Mouse (Mus musculus) C2C12 (cell line): ENCODE measurements around the gene Pcnx2. TPM values are rescaled to one million over a fixed set of nuclear protein-coding genes. Genes with fewer than 3 reads are reported as not detected.

Experiments used
- H3K27me3 ChIP-seq: one replicate; pipeline ENCODE4 v1.6.1; 2011; ENCODE audit not compliant: control insufficient read depth, insufficient read depth, insufficient read length
- H3K36me3 ChIP-seq: one replicate; pipeline ENCODE4 v1.6.1; 2011; ENCODE audit not compliant: control insufficient read depth, insufficient read depth
- H3K4me3 ChIP-seq: one replicate; pipeline ENCODE4 v1.5.1; 2011; ENCODE audit warnings: mild to moderate bottlenecking, control low read depth; ENCODE audit not compliant: poor library complexity, insufficient read depth, severe bottlenecking
- H3K79me2 ChIP-seq: one replicate; pipeline ENCODE4 v1.6.1; 2011; ENCODE audit not compliant: control insufficient read depth, insufficient read depth
- H3K79me3 ChIP-seq: one replicate; pipeline ENCODE4 v1.6.1; 2011; ENCODE audit warnings: low read depth, control low read depth
- H3ac ChIP-seq: one replicate; pipeline ENCODE3; 2011; ENCODE audit warnings: low read depth; ENCODE audit not compliant: control insufficient read depth, insufficient read length
- CEBPB ChIP-seq: IDR thresholded peaks from one replicate; pipeline ENCODE4 v1.6.1; 2011; ENCODE audit warnings: low read depth, mild to moderate bottlenecking, control low read depth, moderate library complexity
- CTCF ChIP-seq: IDR thresholded peaks from one replicate; pipeline ENCODE4 v1.5.1; 2011; ENCODE audit not compliant: control insufficient read depth, insufficient read depth, insufficient read length
- FOSL1 ChIP-seq: IDR thresholded peaks from one replicate; pipeline ENCODE4 v1.8.0; 2011; ENCODE audit warnings: mild to moderate bottlenecking, low read length; ENCODE audit not compliant: poor library complexity, insufficient read depth, severe bottlenecking
- MAX ChIP-seq: IDR thresholded peaks from one replicate; pipeline ENCODE4 v1.6.1; 2011; ENCODE audit warnings: mild to moderate bottlenecking, control low read depth
- MYOD1 ChIP-seq: IDR thresholded peaks from one replicate; pipeline ENCODE4 v1.6.1; 2011; ENCODE audit warnings: low read depth; ENCODE audit not compliant: control insufficient read depth, insufficient read length
- MYOG ChIP-seq: IDR thresholded peaks from one replicate; pipeline ENCODE4 v1.6.1; 2011; ENCODE audit not compliant: control insufficient read depth, insufficient read length; ENCODE audit errors: extremely low read depth
- USF1 ChIP-seq: IDR thresholded peaks from one replicate; pipeline ENCODE4 v1.6.1; 2011; ENCODE audit warnings: low read depth, mild to moderate bottlenecking, control low read depth, moderate library complexity
- polyA plus RNA-seq: library from polyadenylated mRNA; unstranded; fragments of >200 nt; fragmentation: generic; extraction: Trizol; gene quantifications from one replicate; pipeline ENCODE4 v1.2.1, GENCODE M21; 2012; ENCODE audit warnings: missing spikeins

Gene Pcnx2
- polyA plus RNA-seq, 1 experiment, result not detected

GRCm38 (mm10) chr8:125818796-125819195 is 79.3 kb downstream of the Pcnx2 start:
- H3K27me3 ChIP-seq, result peaks cover 24% of the 10 kb centered on the region
- TF ChIP-seq MYOD1 (no peak), CTCF (no peak), MAX (no peak), MYOG (no peak), CEBPB (no peak), FOSL1 (no peak), USF1 (no peak)
- no peaks in the 10 kb centered on the region for H3K36me3 ChIP-seq
- no peaks in the 10 kb centered on the region for H3K79me3 ChIP-seq
- H3ac ChIP-seq, result no peak overlapping the region
- H3K79me2 ChIP-seq, result no peaks in the 10 kb centered on the region
- no peak overlapping the region for H3K4me3 ChIP-seq

DNA sequence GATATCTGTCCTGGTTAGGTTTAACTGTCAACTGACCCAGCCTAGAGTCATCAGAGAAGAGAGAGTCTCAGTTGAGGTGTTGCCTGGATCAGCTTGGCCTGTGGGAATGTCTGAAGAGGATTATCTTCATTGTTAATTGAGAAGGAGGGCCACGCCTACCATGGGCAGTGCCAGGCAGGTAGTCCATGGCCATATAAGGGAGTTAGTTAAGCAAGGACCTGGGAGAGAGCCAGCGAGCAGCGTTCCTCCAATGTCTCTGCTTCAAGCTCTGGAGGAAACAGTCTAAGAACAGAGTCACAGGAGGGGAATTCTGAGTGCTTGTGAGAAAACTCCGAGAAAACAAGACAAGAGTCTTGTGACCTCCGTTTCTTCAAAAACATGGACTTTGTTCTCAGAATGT is 81.4 kb downstream of the Pcnx2 start:
- peaks cover 20% of the 10 kb centered on the region for H3K27me3 ChIP-seq
- no peak for TF ChIP-seq FOSL1
- TF ChIP-seq CTCF, result no peak
- TF ChIP-seq MAX, result no peak
- TF ChIP-seq MYOG, result no peak
- TF ChIP-seq USF1, result no peak
- TF ChIP-seq MYOD1, result no peak
- no peak for TF ChIP-seq CEBPB
- no peak overlapping the region for H3K4me3 ChIP-seq
- no peaks in the 10 kb centered on the region for H3K36me3 ChIP-seq
- no peaks in the 10 kb centered on the region for H3K79me2 ChIP-seq
- no peak overlapping the region for H3ac ChIP-seq
- no peaks in the 10 kb centered on the region for H3K79me3 ChIP-seq

DNA sequence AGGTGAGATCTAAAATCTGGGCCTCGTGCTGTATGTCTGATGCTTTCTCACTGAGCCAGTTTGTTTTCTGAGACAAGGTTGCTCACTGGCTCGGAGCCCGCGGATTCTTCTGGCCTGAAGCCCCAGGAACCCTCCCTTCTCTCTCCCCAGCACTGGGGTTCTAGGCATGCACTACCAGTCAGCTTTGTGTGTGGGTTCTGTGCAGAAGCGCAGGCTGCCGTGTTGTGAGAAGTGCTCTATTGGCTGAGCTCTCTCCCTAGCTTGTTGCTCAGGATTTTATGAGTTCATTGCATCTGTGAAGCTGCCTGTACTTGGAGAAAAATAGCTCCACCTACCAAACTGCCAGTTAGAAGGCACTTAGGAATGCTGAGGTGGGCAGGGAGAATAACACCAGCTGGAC is 89.3 kb downstream of the Pcnx2 start:
- Histone ChIP-seq H3K27me3 (peaks cover 3% of the 10 kb centered on the region), H3ac (no peak overlapping the region), H3K36me3 (no peaks in the 10 kb centered on the region), H3K4me3 (no peak overlapping the region), H3K79me2 (no peaks in the 10 kb centered on the region), H3K79me3 (no peaks in the 10 kb centered on the region)
- TF ChIP-seq CTCF (no peak), MYOD1 (no peak), MAX (no peak), CEBPB (no peak), FOSL1 (no peak), MYOG (no peak), USF1 (no peak)

- Histone ChIP-seq H3ac (no peak overlapping the region), H3K79me2 (no peaks in the 10 kb centered on the region), H3K36me3 (no peaks in the 10 kb centered on the region), H3K79me3 (no peaks in the 10 kb centered on the region), H3K27me3 (peaks cover 3% of the 10 kb centered on the region), H3K4me3 (no peak overlapping the region)
- TF ChIP-seq USF1 (no peak), CEBPB (no peak), MAX (no peak), MYOD1 (no peak), MYOG (no peak), CTCF (no peak), FOSL1 (no peak)
These were observed 90.2 kb downstream of the Pcnx2 start for GRCm38 (mm10) chr8:125807905-125808310.

GRCm38 (mm10) chr8:125806459-125806858 is 91.7 kb downstream of the Pcnx2 start:
- Histone ChIP-seq H3K4me3 (no peak overlapping the region), H3K27me3 (peaks cover 3% of the 10 kb centered on the region), H3ac (no peak overlapping the region), H3K79me3 (no peaks in the 10 kb centered on the region), H3K79me2 (no peaks in the 10 kb centered on the region), H3K36me3 (no peaks in the 10 kb centered on the region)
- TF ChIP-seq MAX (no peak), MYOD1 (no peak), MYOG (no peak), FOSL1 (no peak), USF1 (no peak), CEBPB (no peak), CTCF (no peak)

DNA sequence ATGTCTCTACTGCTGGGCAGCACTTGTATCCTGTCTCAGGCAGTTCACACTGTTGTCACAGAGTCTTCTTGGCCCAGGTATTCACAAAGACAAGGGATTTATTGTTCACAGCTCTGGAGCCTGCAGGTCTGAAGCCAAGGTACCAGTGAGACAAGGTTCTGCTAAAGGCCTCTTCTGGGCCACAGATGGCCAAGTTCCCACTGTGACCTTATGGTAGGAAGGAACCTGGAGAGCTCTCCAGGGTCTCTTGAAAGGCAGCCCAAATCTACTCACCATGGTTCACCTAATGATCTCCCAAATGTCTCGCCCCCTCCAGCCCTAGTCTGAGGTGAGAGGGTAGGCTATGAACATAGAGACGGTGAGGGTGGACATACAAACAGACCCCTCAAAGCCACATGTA is 101.1 kb downstream of the Pcnx2 start:
- Histone ChIP-seq H3K36me3 (no peaks in the 10 kb centered on the region), H3K4me3 (no peak overlapping the region), H3ac (no peak overlapping the region), H3K27me3 (no peaks in the 10 kb centered on the region), H3K79me3 (no peaks in the 10 kb centered on the region), H3K79me2 (no peaks in the 10 kb centered on the region)
- TF ChIP-seq MAX (no peak), MYOD1 (no peak), MYOG (no peak), CTCF (no peak), CEBPB (no peak), USF1 (no peak), FOSL1 (no peak)

GRCm38 (mm10) chr8:125795341-125795740 is 102.8 kb downstream of the Pcnx2 start:
- Histone ChIP-seq H3K79me2 (no peaks in the 10 kb centered on the region), H3K4me3 (no peak overlapping the region), H3K36me3 (no peaks in the 10 kb centered on the region), H3ac (no peak overlapping the region), H3K79me3 (no peaks in the 10 kb centered on the region), H3K27me3 (no peaks in the 10 kb centered on the region)
- TF ChIP-seq CEBPB, result no peak
- no peak for TF ChIP-seq FOSL1
- TF ChIP-seq MYOD1, result no peak
- TF ChIP-seq MYOG, result no peak
- no peak for TF ChIP-seq MAX
- TF ChIP-seq CTCF, result no peak
- no peak for TF ChIP-seq USF1
